Mouse (Mus musculus) cerebellum, adult 9-11 months (tissue): ENCODE results near the gene Rab11a.
A peak's percentile ranks its signal among the peaks of the same experiment; 100 is the strongest.
"Not testable (repeated sequence)": the region's sequence is repeated elsewhere in the genome, so short reads cannot be mapped to it uniquely, and the experiment has no call there.

Source experiments
- DNase-seq: peaks from one replicate; pipeline ENCODE4 v3.0.0; 2022

Rab11a gene

GRCm38 (mm10) chr9:64742453-64742852, 4.9 kb upstream of the Rab11a start:
- no peak for DNase-seq

- no peak for DNase-seq
Observed at GRCm38 (mm10) chr9:64739001-64739400, 1.4 kb upstream of the Rab11a start.

- DNase-seq: peak; percentile 60
Observed at GRCm38 (mm10) chr9:64736639-64737405, 736 bp downstream of the Rab11a start.

- DNase-seq: peak; percentile 9
Observed at GRCm38 (mm10) chr9:64736076-64736638, 1.4 kb downstream of the Rab11a start.

- not testable (repeated sequence) for DNase-seq
Observed at GRCm38 (mm10) chr9:64734992-64735391, 2.6 kb downstream of the Rab11a start.

DNA sequence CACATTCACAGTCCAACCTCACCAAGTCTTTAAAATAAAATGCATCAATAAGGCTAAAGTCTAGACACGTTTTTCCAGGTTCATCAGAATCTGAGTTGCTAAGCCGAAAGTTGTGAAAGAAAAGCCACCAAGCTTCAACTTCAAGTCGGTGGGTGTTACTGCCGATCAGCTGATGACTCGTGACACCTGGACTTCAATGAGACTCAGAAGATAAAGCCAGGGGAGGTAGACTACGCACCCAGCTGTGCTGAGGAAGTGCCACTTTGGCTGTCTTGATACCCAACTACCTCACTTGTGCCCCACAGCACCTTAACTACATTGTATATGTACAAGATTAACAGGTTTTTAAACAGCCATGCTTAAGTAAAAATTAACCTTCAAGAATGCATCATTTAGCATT, 3.4 kb downstream of the Rab11a start:
- DNase-seq: no peak

GRCm38 (mm10) chr9:64731029-64731560, 6.5 kb downstream of the Rab11a start:
- no peak for DNase-seq

- DNase-seq: no peak
Observed at GRCm38 (mm10) chr9:64726454-64726853, 11.1 kb downstream of the Rab11a start.

- DNase-seq: no peak
Observed at GRCm38 (mm10) chr9:64719526-64720163, 17.9 kb downstream of the Rab11a start.

DNA sequence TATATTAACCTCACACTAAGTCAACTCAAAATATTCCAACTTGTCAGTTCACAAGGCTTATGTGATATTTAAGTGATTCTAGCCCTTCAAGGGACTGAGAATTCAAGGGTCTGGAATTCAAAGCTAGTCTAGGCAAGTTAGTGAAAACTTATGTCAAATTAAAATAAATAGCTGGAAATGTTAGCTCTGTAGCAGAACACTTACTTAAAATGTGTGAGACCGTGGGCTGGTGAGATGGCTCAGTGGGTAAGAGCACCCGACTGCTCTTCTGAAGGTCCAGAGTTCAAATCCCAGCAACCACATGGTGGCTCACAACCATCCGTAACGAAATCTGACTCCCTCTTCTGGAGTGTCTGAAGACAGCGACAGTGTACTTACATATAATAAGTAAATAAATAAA, 27.3 kb downstream of the Rab11a start:
- DNase-seq: not testable (repeated sequence)

DNA sequence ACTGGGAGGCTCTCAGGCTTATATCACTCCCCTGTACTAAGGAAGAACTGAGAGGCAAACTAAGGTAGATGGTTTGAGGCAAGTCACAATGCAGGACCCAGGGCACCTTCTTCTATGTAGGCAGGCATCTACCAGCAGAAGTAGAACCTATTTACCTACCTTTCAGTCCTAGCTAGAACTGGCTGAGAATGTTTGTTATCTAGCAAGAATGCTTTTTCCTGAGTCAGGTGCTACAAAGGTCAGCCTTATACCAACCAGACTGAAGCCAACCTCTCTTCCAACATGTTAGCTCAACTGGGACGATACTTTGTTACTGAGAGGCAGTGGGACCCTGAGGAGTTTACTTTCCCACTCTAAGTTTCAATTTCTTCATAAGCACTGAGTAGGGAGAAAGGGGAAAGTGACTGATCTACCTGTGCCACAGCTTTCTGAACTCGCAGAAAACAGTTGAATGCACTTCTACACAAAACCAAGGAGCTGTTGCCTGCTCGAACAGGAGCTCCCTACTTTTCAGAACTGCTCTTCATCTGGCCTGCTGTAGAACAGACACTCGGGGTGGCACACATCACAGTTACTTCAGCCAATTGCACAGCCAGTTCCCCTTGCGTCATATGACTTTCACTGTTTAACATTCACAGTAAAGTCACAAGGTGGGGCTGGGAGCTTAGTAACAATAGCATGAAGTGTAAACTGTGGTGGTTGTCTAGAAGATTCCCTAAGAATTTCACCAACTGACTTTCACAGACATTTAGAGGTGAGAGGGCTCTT, 33.3 kb downstream of the Rab11a start:
- DNase-seq: no peak

- DNase-seq: no peak
Observed at GRCm38 (mm10) chr9:64703420-64703965, 34.1 kb downstream of the Rab11a start.

DNA sequence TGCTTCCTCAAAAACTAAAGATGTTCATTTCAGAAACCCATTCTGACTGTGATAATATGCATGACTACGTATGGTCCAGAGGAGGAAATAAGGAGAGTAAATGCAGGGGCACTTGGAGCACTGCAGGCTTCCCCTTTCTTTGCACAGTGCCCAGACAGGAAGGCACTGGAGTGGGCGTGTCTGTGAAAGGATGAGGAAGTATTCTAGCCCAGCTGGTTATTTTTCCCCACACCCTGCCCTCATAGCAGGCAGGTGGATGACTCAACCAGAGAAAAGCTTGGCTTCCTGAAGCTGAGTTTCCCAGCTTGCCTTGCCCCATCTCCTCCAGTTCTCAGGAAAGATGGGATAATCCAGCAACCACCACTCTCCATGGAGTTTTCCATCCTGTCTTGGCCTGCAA, 34.6 kb downstream of the Rab11a start:
- DNase-seq: no peak

DNA sequence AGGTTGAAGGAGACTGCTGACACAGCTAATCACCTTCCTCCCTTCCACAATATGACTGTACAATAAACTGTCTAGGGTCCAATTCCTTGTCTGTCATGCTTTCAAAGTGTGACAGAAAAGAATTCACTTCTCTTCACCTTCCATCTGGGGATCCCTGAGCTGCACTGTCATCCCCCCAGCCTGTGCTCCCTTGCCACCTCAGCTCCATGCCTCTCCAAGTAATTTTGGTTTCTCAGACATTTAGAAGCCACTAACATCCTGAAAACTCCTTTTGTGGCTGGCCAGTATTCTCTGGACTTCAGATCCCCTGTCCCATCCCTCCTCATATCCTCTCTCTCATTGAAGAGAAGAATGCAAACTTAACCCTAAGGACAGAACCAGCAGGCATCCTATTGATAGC, 35.2 kb downstream of the Rab11a start:
- no peak for DNase-seq

GRCm38 (mm10) chr9:64701651-64702050, 35.9 kb downstream of the Rab11a start:
- DNase-seq: no peak

DNA sequence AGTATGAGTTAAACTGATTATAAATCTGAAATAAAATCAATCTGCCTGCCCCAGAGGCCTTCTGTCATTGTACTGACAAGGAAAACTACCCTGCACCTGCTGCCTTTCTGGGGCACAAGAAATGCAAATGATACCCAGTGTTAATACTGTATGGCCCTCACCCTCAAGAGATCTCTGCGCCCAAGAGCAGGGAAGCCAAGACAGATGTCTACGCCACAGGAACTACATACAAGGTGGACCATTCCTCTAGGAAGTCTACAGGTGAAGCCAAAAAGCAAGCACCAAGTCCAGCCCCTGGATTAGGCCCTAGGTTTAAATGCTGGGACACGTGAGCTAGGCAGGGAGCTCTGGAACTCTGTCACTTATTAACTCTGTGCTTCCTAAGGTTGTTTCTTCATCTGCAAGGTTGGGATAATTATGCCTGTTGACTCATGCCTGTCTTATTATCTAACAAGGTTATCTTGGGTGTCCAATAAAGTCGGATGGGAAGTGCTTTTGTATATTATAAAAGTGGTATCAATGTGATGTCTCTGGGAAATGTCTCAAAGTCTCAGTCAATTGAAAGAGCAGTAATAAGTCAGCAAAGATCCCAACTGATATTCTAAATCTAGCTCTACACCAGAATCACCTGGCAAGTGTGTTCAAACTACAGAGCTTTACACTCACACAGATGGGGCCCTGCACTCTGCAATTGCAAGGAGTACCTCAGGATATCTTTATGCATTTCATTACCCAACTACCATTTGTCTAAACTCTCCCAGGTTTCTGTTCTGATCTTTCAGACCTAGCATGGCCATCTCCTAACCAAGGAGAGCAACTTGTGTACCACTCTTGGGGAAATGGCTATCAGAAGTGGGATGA, 36.9 kb downstream of the Rab11a start:
- no peak for DNase-seq

DNA sequence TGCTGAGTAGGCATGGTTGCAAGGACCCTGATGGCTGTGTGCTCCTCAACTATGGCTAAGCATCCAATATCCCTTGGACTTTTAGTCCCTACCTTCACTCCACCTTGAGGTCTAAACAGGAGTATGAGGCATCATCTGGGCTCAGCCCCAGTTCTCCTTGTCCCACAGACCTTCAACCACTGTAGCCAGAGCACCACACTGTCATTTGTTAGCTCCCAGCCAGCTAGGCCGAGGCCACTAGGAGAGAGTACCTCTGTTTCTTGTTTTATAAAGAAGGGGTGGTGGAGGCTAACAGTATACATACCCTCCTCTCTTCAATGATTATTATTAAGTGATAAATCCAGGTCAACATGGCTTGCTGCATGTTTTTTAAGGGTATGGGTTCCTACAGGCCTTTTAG, 39.0 kb downstream of the Rab11a start:
- no peak for DNase-seq

GRCm38 (mm10) chr9:64697677-64698076, 39.9 kb downstream of the Rab11a start:
- DNase-seq: no peak

GRCm38 (mm10) chr9:64697006-64697405, 40.6 kb downstream of the Rab11a start:
- no peak for DNase-seq

- DNase-seq: no peak
Observed at GRCm38 (mm10) chr9:64696404-64696803, 41.2 kb downstream of the Rab11a start.

GRCm38 (mm10) chr9:64695266-64695665, 42.3 kb downstream of the Rab11a start:
- no peak for DNase-seq

DNA sequence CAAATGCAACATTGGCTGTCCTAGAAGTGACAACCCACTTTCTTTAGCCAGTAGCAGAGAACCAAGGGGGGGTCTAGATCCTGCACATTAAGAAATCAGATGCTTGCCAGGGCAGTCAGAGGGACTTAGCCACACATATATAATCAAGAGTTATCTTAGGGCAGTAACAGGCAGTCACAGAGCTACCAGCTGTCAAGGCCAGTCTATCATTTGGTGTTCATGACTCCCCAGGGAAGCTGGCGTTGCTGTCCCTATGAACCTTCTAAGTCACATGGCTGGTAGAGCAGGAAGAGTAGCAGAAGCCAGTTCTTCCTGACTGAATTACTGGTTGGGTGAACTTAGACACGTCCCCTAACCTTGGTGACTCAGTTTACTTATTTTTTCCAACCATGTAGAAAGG, 44.5 kb downstream of the Rab11a start:
- no peak for DNase-seq
